Mouse (Mus musculus) liver, adult 2 months (tissue): ENCODE measurements around the gene Fam13a.

Source experiments
- CTCF ChIP-seq: fragments of 200-500 bp; IDR thresholded peaks from 2 replicates; pipeline ENCODE4 v1.5.1; 2011; ENCODE audit warnings: low read depth, low read length, control low read depth
- POLR2A ChIP-seq: fragments of 200-500 bp; IDR thresholded peaks from 2 replicates; pipeline ENCODE4 v1.6.1; 2011; ENCODE audit warnings: low read length, control low read depth; ENCODE audit not compliant: insufficient read depth; ENCODE audit errors: extremely low read depth

- TF ChIP-seq POLR2A: no peak
- no peak for TF ChIP-seq CTCF
These were observed 91.0 kb downstream of the Fam13a start for GRCm38 (mm10) chr6:58933189-58933913.
